Mouse (Mus musculus): ENCODE measurements around the gene Atp2b2. TPM values are rescaled to one million over a fixed set of nuclear protein-coding genes. Genes with fewer than 3 reads are reported as not detected.
A peak's percentile ranks its signal among the peaks of the same experiment; 100 is the strongest.

Gene Atp2b2
- polyA plus RNA-seq (2015; fragmentation: Nextera tagmentation; extraction: Ambion mirVana): 0.12 and 0.13 TPM in 2 replicates

DNA sequence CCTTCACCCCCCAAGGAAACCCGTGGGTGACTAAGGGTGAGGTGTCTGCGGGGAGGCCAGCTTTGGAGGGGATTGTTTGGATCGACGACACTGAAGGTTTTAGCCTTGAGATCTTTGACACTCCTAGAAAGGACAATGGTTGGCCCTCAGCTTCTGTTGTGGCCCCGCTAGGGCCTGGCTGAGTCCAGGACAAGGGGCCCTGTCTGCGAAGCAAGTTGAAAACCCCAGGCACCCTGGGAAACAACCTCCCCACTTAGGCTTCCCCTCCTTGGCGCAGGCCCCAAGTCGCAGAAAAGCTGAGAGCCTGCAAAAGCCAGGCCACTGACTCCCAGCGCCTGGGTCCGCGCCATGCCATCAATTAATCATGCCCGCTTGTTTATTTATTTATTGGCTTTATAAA lies at the start of gene Atp2b2:
Gene Atp2b2, minus strand, starts transcription at position 282 of the 400 bp plus-strand sequence.
- Histone ChIP-seq H3K27me3 (ENCODE audit: insufficient read depth, low read length) (peaks cover 32% of the 10 kb centered on the region), H3K9ac (ENCODE audit: low read depth, low read length) (no peak within 1 kb of the TSS), H3K4me1 (replicated peaks; ENCODE audit: insufficient read depth, low read length) (no peaks in the 10 kb centered on the region), H3K4me2 (ENCODE audit: low read length) (peak within 1 kb of the TSS; percentile 75), H3K36me3 (ENCODE audit: insufficient read depth, low read length) (no peaks in the 10 kb centered on the region), H3K9me3 (replicated peaks; ENCODE audit: low read length) (no peaks in the 10 kb centered on the region), H3K4me3 (replicated peaks; ENCODE audit: low read depth, low read length) (peak within 1 kb of the TSS; percentile 40), H3K27ac (no peak within 1 kb of the TSS)
- ATAC-seq (replicated peaks; ENCODE audit: low FRiP score, low read depth) (no peak), DNase-seq (ENCODE audit: low spot score) (no peak)
- 25% methylated on average over 12 of the region's 12 CpGs for WGBS
- TF ChIP-seq CTCF (IDR thresholded peaks at IDR 0.05; ENCODE audit: low read depth): no peak

DNA sequence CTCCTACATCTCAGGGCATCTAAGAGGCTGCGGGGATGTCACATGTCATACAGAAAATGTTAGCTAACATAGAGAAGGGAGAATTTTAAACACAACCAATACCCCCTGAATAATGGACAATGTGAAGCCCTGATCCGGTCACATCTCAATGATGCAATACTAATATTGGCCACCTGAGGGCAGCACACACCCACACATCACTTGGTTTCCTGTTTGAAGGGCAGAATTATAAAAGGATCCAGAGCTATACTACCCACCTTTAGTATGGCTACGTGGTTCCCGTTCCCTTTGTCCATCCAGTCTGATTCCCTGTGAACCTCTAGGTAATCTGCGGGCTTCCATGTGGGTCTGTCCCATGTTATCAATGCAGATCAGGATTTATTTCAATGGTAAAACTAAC lies 47.2 kb upstream of the Atp2b2 start:
- Histone ChIP-seq H3K27ac (no peak overlapping the region), H3K4me2 (ENCODE audit: low read length) (no peak overlapping the region), H3K9me3 (replicated peaks; ENCODE audit: low read length) (no peaks in the 10 kb centered on the region), H3K36me3 (ENCODE audit: insufficient read depth, low read length) (no peaks in the 10 kb centered on the region), H3K4me1 (replicated peaks; ENCODE audit: insufficient read depth, low read length) (no peaks in the 10 kb centered on the region), H3K9ac (ENCODE audit: low read depth, low read length) (no peak overlapping the region), H3K4me3 (replicated peaks; ENCODE audit: low read depth, low read length) (no peak overlapping the region), H3K27me3 (ENCODE audit: insufficient read depth, low read length) (no peaks in the 10 kb centered on the region)
- TF ChIP-seq CTCF (IDR thresholded peaks at IDR 0.05; ENCODE audit: low read depth): peak; percentile 93
- no peak for ATAC-seq (replicated peaks; ENCODE audit: low FRiP score, low read depth)
- WGBS: 11% methylated on average over 5 of the region's 5 CpGs
- peak; percentile 60 for DNase-seq (ENCODE audit: low spot score)

- 18% methylated on average over 7 of the region's 7 CpGs for WGBS
- no peak for TF ChIP-seq CTCF (IDR thresholded peaks at IDR 0.05; ENCODE audit: low read depth)
- DNase-seq (ENCODE audit: low spot score): peak; percentile 76
- no peak overlapping the region for H3K9ac ChIP-seq (ENCODE audit: low read depth, low read length)
- no peaks in the 10 kb centered on the region for H3K27me3 ChIP-seq (ENCODE audit: insufficient read depth, low read length)
- ATAC-seq (replicated peaks; ENCODE audit: low FRiP score, low read depth): no peak
- H3K27ac ChIP-seq: no peak overlapping the region
- H3K4me1 ChIP-seq (replicated peaks; ENCODE audit: insufficient read depth, low read length): no peaks in the 10 kb centered on the region
- no peak overlapping the region for H3K4me3 ChIP-seq (replicated peaks; ENCODE audit: low read depth, low read length)
- H3K4me2 ChIP-seq (ENCODE audit: low read length): no peak overlapping the region
- H3K9me3 ChIP-seq (replicated peaks; ENCODE audit: low read length): no peaks in the 10 kb centered on the region
- H3K36me3 ChIP-seq (ENCODE audit: insufficient read depth, low read length): no peaks in the 10 kb centered on the region
Observed at GRCm38 (mm10) chr6:114087106-114087505, 44.7 kb upstream of the Atp2b2 start.

GRCm38 (mm10) chr6:114078556-114078955 lies 36.1 kb upstream of the Atp2b2 start:
- H3K27ac ChIP-seq: no peak overlapping the region
- no peak for TF ChIP-seq CTCF (IDR thresholded peaks at IDR 0.05; ENCODE audit: low read depth)
- no peak overlapping the region for H3K9ac ChIP-seq (ENCODE audit: low read depth, low read length)
- no peaks in the 10 kb centered on the region for H3K4me1 ChIP-seq (replicated peaks; ENCODE audit: insufficient read depth, low read length)
- H3K9me3 ChIP-seq (replicated peaks; ENCODE audit: low read length): no peaks in the 10 kb centered on the region
- DNase-seq (ENCODE audit: low spot score) (peak; percentile 8), ATAC-seq (replicated peaks; ENCODE audit: low FRiP score, low read depth) (no peak)
- no peak overlapping the region for H3K4me2 ChIP-seq (ENCODE audit: low read length)
- no peaks in the 10 kb centered on the region for H3K36me3 ChIP-seq (ENCODE audit: insufficient read depth, low read length)
- H3K27me3 ChIP-seq (ENCODE audit: insufficient read depth, low read length): no peaks in the 10 kb centered on the region
- H3K4me3 ChIP-seq (replicated peaks; ENCODE audit: low read depth, low read length): no peak overlapping the region

- no peak overlapping the region for H3K27ac ChIP-seq
- no peaks in the 10 kb centered on the region for H3K9me3 ChIP-seq (replicated peaks; ENCODE audit: low read length)
- H3K27me3 ChIP-seq (ENCODE audit: insufficient read depth, low read length): no peaks in the 10 kb centered on the region
- no peaks in the 10 kb centered on the region for H3K4me1 ChIP-seq (replicated peaks; ENCODE audit: insufficient read depth, low read length)
- no peak for ATAC-seq (replicated peaks; ENCODE audit: low FRiP score, low read depth)
- WGBS: 29% methylated on average over 3 of the region's 3 CpGs
- no peak overlapping the region for H3K4me3 ChIP-seq (replicated peaks; ENCODE audit: low read depth, low read length)
- no peak overlapping the region for H3K4me2 ChIP-seq (ENCODE audit: low read length)
- no peaks in the 10 kb centered on the region for H3K36me3 ChIP-seq (ENCODE audit: insufficient read depth, low read length)
- H3K9ac ChIP-seq (ENCODE audit: low read depth, low read length): no peak overlapping the region
- peak; percentile 62 for TF ChIP-seq CTCF (IDR thresholded peaks at IDR 0.05; ENCODE audit: low read depth)
- DNase-seq (ENCODE audit: low spot score): peak; percentile 43
Observed at GRCm38 (mm10) chr6:114076560-114076959, 34.1 kb upstream of the Atp2b2 start.

DNA sequence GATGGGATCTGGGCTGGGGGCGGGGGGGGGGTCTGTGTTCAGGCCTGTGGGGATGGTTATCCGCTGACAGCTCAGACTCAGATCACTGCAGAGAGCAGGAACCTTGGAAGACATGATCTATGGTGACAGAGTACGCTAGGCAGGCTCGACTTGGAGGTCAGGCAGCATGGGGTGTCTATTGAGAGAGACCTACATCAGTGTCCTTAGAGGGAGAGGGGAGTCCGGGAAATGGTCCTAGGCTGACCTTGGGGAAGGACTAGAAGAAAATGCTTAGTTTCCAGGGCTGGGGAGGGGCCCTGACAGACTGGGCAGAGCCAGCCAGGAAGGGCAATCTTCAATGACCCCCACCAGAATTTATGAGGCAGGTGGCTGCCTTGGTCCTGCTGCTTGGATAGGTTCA lies 33.6 kb upstream of the Atp2b2 start:
- WGBS: 44% methylated on average over 5 of the region's 5 CpGs
- DNase-seq (ENCODE audit: low spot score) (no peak), ATAC-seq (replicated peaks; ENCODE audit: low FRiP score, low read depth) (no peak)
- H3K36me3 ChIP-seq (ENCODE audit: insufficient read depth, low read length): no peaks in the 10 kb centered on the region
- H3K4me3 ChIP-seq (replicated peaks; ENCODE audit: low read depth, low read length): no peak overlapping the region
- no peaks in the 10 kb centered on the region for H3K4me1 ChIP-seq (replicated peaks; ENCODE audit: insufficient read depth, low read length)
- no peak overlapping the region for H3K4me2 ChIP-seq (ENCODE audit: low read length)
- no peak for TF ChIP-seq CTCF (IDR thresholded peaks at IDR 0.05; ENCODE audit: low read depth)
- no peak overlapping the region for H3K9ac ChIP-seq (ENCODE audit: low read depth, low read length)
- H3K27me3 ChIP-seq (ENCODE audit: insufficient read depth, low read length): no peaks in the 10 kb centered on the region
- no peaks in the 10 kb centered on the region for H3K9me3 ChIP-seq (replicated peaks; ENCODE audit: low read length)
- no peak overlapping the region for H3K27ac ChIP-seq

- no peak for TF ChIP-seq CTCF (IDR thresholded peaks at IDR 0.05; ENCODE audit: low read depth)
- Histone ChIP-seq H3K9me3 (replicated peaks; ENCODE audit: low read length) (no peaks in the 10 kb centered on the region), H3K9ac (ENCODE audit: low read depth, low read length) (no peak overlapping the region), H3K36me3 (ENCODE audit: insufficient read depth, low read length) (no peaks in the 10 kb centered on the region), H3K4me2 (ENCODE audit: low read length) (no peak overlapping the region), H3K27me3 (ENCODE audit: insufficient read depth, low read length) (no peaks in the 10 kb centered on the region), H3K27ac (no peak overlapping the region), H3K4me3 (replicated peaks; ENCODE audit: low read depth, low read length) (no peak overlapping the region), H3K4me1 (replicated peaks; ENCODE audit: insufficient read depth, low read length) (no peaks in the 10 kb centered on the region)
- WGBS: 49% methylated on average over 10 of the region's 10 CpGs
- DNase-seq (ENCODE audit: low spot score) (no peak), ATAC-seq (replicated peaks; ENCODE audit: low FRiP score, low read depth) (no peak)
Observed at GRCm38 (mm10) chr6:114074929-114075328, 32.5 kb upstream of the Atp2b2 start.
